Mouse (Mus musculus) gastrocnemius, postnatal 14 days (tissue): ENCODE measurements at regions not wholly inside any gene's neighbourhood (a gene's known extent, or its start where the extent isn't known, plus 50 kb on each side); places are given as distances from the start of the nearest gene placed in this dataset.

Experiments
- DNase-seq: peaks from one replicate; pipeline ENCODE4 v3.0.0; 2021; ENCODE audit warnings: mixed read lengths
- intact Hi-C: fragments of 180-260 bp; cut with DNase I; formaldehyde crosslinking; loops from one replicate; pipeline ENCODE4 v1.15.1; 2025; ENCODE audit warnings: low total_unique reads

GRCm38 (mm10) chr14:72227441-72227840 lies 264.2 kb downstream of the Gm9195 start:
- intact Hi-C loops: no loop called here

GRCm38 (mm10) chr14:72226946-72227345 lies 264.7 kb downstream of the Gm9195 start:
- intact Hi-C loops: no loop called here
- no peak for DNase-seq

More at GRCm38 (mm10) chr14:72227441-72227840, 264.2 kb downstream of the Gm9195 start:
- no peak for DNase-seq

GRCm38 (mm10) chr14:72222836-72223235 lies 268.8 kb downstream of the Gm9195 start:
- intact Hi-C loops: no loop called here
- no peak for DNase-seq

GRCm38 (mm10) chr14:72219523-72219922 lies 272.1 kb downstream of the Gm9195 start:
- DNase-seq: no peak
- intact Hi-C loops: no loop called here

GRCm38 (mm10) chr14:72200307-72200706 lies 291.3 kb downstream of the Gm9195 start:
- DNase-seq: no peak
- intact Hi-C loops: no loop called here

- intact Hi-C loops: no loop called here
- DNase-seq: no peak
Measured at GRCm38 (mm10) chr14:72199900-72200299, 291.7 kb downstream of the Gm9195 start.

- intact Hi-C loops: no loop called here
- no peak for DNase-seq
Measured at GRCm38 (mm10) chr14:72197972-72198371, 293.7 kb downstream of the Gm9195 start.

GRCm38 (mm10) chr14:72187329-72187984 lies 304.2 kb downstream of the Gm9195 start:
- intact Hi-C loops: no loop called here
- DNase-seq: no peak

- intact Hi-C loops: no loop called here
- DNase-seq: no peak
Measured at GRCm38 (mm10) chr14:72175751-72176150, 315.9 kb downstream of the Gm9195 start.

GRCm38 (mm10) chr14:72172549-72173405 lies 318.9 kb downstream of the Gm9195 start:
- intact Hi-C loops: no loop called here
- no peak for DNase-seq

GRCm38 (mm10) chr14:72171777-72172176 lies 319.9 kb downstream of the Gm9195 start:
- intact Hi-C loops: no loop called here
- no peak for DNase-seq

- intact Hi-C loops: no loop called here
- DNase-seq: no peak
Measured at GRCm38 (mm10) chr14:72158537-72159323, 332.9 kb downstream of the Gm9195 start.

- no peak for DNase-seq
- intact Hi-C loops: no loop called here
Measured at GRCm38 (mm10) chr14:72155197-72155907, 336.3 kb downstream of the Gm9195 start.

GRCm38 (mm10) chr14:72151676-72152075 lies 340.0 kb downstream of the Gm9195 start:
- intact Hi-C loops: no loop called here
- no peak for DNase-seq

- intact Hi-C loops: no loop called here
- DNase-seq: no peak
Measured at GRCm38 (mm10) chr14:72149463-72149862, 342.2 kb downstream of the Gm9195 start.

GRCm38 (mm10) chr14:72148886-72149285 lies 342.8 kb downstream of the Gm9195 start:
- intact Hi-C loops: no loop called here
- DNase-seq: no peak

GRCm38 (mm10) chr14:72146381-72146780 lies 345.3 kb downstream of the Gm9195 start:
- DNase-seq: no peak
- intact Hi-C loops: no loop called here

GRCm38 (mm10) chr14:72142883-72143487 lies 348.7 kb downstream of the Gm9195 start:
- intact Hi-C loops: no loop called here

GRCm38 (mm10) chr14:72141136-72141535 lies 350.5 kb downstream of the Gm9195 start:
- intact Hi-C loops: no loop called here
- DNase-seq: no peak

More at GRCm38 (mm10) chr14:72142883-72143487, 348.7 kb downstream of the Gm9195 start:
- DNase-seq: no peak
